Mouse (Mus musculus): ENCODE results near the gene Cwh43.

Gene Cwh43

DNA sequence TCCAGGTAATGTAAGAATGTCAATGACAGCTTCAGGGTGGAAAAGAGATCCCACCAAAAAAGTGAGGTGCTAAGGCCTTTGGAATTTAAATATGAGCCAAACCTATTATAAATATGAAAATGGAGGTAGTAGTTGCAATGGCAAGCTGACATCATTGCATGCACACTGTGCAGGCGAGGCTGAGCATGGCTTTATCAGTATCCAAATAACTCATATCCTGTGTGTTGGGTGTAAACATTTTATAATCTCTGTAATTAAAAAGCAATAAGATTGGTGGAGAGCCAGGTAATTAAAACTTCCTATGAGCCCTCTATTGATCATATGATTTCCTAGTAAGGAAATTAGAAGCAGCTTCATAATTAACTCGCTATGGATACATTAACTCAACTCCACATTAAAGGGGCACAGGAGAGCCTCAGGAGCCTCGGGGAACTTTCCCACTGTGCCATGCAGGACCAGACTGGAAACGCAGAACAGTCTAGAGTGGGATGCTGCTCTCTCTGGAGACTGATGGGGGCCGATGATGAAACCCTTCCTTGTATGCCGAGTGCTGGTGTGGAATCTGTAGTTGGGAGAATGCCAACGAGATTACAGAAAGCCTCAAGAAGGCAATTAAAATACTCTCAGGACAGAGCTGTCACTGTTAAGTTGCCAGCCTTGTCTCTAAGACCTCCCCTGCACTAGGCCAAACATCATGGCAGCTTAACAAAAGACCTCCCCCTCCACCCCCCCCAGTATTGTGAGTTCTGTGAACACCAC, 5.9 kb upstream of the Cwh43 start:
- no peak for DNase-seq (ENCODE audit: low spot score)

DNA sequence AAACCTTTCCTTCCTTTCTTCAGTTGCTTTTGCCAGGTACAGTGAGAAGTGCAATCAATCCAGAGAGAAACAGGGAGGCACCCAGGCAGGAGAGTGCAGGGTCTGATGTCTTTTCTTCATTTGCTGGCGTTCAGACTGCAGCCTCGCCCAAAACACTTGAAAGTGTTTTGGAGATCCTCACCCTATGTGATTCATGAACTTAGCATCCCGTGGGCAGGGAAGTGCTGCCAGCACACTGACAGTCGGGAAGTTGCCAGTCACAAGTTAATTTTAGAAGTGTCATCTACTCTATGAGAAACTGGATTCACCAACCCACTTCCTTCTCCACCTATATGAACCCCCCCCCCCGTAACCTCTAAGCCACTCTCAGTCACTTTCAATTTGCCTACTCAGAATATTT, 4.5 kb upstream of the Cwh43 start:
- no peak for DNase-seq (ENCODE audit: low spot score)

DNA sequence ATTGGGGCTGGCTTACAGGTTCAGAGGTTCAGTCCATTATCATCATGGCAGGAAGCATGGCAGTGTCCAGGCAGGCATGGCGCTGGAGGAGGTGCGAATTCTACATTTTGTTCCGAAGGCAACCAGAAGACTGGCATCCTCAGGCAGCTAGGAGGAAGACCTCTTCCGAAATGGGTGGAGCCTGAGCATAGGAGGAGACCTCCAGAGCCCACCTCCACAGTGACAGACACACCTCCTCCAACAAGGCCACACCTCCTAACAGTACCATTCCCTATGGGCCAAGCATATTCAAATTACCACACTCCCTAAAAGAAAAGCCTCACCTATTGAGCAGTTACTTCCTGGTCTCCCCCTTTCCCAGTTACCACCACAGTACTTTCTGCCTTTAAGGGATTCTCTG, 3.0 kb upstream of the Cwh43 start:
- DNase-seq (ENCODE audit: low spot score) = no peak

DNA sequence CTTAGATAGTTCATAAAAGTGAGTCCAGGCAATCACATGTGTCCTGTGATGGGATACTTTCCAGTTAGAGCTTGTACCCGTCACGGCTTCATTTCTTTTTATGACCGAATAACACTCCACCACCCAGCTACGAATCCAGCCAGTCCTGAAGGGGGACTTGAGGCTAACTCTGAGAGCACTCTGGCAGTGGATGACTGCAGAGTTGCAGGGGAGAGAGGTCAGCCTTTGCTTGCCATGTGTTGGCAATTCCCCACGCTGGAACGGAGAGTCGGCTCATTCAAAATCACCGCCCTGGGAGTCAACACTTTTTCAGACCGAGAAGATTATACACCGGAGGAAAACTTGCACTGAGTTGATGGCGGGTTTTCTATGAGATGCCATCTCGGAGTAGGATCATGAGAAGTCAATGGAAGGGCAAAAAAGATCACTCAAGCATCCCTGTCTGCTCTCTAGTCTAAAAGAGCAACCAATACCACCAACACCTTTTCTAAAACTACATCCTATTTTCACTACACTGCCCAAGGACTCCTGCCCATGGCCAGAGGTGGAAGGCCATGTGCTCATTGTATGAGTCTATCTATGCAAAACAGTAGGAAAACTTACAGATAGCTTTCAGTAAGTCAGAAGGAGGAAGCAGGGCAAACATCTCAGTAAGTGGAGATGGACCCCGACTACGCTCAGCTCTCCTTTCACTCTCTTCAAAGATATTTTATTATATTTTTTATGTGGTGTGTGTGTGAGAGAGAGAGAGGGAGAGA, 2.4 kb upstream of the Cwh43 start:
- DNase-seq (ENCODE audit: low spot score) = no peak

DNA sequence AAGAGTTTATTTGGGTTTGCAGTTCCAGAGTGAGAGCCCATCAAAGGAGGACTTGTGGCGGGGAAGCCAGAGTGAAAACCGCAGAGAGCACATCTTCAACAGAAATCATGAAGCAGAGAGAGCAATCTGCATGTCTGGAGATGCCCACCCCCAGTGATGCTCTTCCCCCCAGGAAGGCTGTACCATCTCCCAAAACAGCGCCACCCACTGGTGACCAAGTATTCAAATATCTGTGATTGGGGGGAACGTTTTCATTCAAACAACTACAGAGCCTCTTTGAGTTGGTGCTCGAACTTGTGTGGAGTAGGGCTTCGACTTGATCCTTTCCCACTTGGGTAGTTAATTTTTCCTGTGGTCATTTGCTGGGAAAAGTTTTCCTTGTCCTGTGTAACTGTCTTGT, 1.1 kb upstream of the Cwh43 start:
- DNase-seq (ENCODE audit: low spot score) = no peak

DNA sequence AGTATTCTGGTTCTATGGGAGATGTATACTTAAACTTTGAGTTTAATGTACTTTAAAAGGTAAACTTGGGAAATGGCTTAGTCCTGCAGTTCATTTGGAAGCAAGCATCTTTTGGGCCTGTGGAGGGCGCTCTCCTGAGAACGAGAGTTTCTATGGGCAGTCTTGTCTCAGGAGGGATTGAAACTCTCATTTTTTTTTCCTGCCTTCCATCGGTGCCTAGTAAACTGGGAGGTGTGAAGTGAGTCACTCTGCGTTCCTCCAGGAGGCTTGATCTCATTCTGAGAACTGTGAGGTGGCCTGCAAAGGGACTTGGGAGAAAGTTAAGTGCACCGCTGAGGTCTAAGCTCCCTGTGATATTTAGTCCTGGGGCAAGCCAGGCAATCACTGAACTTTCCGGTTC, 986 bp downstream of the Cwh43 start:
- no peak for DNase-seq (ENCODE audit: low spot score)

DNA sequence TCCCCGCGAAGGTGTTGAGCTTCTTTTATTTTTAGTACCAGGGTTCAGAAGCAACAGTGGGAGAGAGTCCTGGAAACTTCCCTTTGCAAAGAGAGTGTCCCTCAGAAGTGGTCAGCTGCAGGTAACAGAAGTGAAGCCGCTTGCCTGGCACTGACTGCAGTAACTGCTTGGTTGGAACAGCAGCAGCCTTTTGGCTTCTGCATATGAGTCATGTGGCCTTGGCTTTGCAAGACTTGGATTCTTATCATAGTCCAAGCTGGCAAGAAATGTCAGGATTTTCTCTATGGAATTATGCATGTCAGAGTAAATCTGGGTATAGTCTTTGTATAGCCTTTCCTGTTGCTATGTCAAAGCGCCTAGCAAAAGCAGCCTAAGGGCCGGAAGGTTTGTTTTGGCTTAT, 4.1 kb downstream of the Cwh43 start:
- no peak for DNase-seq (ENCODE audit: low spot score)

DNA sequence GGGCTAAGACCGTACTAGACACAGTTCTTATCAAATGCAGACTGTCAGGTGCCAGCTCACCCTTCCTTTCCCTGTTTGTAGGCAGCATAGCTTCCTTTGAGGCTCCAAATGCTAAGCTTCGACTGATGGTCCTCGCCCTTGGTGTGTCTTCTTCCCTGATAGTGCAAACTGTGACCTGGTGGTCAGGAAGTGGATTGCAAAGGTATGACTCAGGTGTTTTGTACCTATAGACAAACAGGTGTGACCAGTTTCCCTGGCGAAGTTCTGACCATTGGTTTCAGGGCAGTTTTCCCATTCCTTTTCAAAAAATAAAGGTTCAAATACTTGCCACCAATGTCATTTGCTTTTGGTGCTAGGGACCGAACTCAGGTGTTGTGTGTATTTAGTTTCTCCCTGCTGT, 5.9 kb downstream of the Cwh43 start:
- DNase-seq (ENCODE audit: low spot score) = no peak

DNA sequence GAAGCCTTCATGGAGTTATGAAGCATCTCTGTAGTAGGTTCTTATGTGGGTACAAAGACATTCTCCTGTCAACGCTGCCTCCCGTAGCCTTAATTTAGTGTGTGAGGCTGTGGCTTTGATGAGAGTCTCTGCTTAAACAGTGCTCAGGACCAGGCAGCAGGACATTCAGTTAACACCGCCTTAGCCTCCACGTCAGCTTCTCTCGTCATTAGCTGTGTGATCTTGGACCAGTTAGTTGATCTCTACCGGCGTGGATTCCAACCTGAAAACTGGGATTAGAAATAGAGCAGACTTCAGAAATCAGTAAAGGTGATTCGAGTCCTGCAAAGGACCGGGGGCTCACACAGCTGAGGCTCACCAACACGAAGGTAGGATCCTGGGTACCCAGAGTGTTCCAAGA, 8.3 kb downstream of the Cwh43 start:
- DNase-seq (ENCODE audit: low spot score) = no peak

DNA sequence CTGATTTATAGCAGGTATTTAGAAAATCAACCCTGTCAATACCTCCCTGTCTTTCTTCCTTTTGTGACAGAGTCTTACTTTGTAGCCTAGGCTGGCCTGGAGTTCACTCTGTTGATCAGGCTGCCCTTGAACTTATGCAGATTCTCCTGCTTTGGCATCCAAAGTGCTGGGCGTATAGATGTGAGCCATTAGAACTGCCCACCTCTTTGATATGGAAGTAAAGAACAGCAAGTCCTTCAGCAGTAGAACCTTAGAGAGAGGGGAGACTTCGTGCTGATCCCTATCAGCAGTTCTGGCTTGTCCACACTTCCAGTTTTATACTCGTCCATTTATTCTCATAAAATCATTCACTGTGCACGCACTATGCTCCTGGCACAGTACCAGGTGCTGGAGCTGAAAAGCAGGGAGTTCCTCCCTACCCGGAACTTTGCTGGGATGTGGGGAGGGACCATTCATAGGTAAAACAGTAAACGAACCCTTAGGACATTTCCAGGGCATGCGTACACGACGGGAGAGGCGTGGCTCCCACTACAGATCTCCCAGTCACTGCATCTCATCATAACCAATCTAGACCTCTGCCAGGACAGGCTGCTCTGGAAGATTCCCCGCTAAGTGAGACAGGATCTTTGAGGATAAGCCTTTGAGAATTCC, 13.3 kb downstream of the Cwh43 start:
- DNase-seq (ENCODE audit: low spot score) = no peak

DNA sequence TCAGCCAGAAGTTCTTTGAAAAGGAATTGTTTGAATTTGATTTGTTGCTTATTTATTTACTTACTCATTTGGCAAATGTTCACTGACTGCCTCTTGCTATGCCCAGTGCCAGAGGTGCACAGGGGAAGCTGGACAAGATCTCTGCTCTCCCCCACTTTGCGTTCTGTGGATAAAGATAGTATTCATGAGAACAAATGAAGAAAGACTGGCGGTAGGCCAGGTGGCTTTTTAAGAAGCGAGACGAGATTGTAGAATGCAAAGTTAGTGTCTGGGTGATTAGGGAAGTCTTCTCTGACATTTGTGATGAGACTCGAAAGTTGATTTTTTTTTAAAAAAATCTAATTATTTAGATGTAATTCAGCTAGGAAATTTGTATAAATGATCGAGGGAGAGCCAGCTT, 20.9 kb downstream of the Cwh43 start:
- DNase-seq (ENCODE audit: low spot score) = no peak

DNA sequence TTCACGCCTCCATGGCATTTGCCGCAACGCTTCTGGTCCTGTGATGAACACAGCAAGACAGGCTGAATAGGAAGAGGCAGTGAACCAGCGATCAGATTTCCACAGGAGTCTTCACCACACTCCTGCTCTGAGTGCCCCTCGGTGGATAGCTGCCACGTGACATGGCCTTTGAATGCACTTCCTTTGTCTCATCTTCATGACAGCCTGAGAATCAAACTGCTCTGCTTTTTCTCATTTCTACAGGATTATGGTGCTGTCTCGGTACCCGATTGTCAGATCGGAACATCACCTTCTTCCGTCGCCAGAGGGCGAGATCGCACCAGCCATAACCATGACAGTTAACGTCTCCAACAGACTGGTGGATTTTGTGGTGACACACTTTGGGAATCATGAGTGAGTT, 25.7 kb downstream of the Cwh43 start:
- peak; percentile 87 for DNase-seq (ENCODE audit: low spot score)

DNA sequence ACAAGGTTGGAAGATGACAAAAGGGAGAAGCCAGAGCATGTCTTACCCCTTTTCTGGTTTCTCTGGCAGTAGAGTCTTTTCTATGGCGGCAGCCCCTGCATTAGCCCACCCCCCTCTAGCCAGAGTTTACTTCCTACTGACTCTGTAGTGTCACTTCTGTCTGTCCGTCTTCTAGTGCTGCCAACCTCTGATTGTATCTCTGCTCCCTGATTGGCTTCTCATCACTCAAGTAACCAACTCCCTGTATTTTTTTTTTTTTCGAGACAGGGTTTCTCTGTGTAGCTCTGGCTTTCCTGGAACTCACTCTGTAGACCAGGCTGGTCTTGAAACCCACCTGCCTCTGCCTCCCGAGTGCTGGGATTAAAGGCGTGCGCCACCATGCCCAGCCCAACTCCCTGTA, 26.9 kb downstream of the Cwh43 start:
- no peak for DNase-seq (ENCODE audit: low spot score)

DNA sequence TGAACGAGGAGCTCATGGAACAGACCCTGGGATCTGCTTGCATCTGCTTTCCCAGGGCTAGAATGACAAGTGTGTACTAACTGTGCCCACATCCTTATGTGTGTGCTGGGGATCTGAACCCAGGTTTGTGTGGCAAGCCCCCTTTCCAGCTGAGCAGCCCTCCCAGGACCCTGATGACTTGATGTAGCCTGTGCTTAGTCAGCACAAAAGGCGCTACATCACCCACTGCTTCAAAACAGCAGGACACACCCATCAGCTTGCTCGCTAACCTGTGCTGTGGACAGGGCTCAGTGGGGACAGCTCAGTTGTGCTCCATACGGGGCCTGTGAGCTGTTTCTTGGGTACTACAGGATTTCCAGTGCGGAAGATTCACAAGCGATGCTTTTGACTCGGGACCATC, 28.9 kb downstream of the Cwh43 start:
- DNase-seq (ENCODE audit: low spot score) = no peak

DNA sequence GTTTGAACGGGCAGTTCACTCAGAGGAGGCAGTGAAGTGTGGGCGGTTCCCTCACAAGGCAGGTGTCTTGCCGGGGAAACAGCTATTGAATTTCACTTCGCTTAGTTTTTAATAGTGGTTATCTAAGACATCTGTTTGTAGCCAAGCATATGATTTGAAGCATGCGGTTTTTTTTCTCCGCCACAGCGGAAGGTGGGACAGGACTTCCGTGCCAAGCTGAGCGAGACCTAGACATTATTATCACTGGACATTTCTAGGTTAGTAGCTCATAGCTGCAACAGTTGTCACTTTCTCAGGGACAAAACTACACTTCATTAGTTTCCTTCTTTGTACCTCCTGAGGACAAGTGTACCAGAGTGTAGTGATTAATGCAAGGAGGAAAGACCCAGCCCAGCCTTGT, 36.3 kb downstream of the Cwh43 start:
- DNase-seq (ENCODE audit: low spot score) = no peak

DNA sequence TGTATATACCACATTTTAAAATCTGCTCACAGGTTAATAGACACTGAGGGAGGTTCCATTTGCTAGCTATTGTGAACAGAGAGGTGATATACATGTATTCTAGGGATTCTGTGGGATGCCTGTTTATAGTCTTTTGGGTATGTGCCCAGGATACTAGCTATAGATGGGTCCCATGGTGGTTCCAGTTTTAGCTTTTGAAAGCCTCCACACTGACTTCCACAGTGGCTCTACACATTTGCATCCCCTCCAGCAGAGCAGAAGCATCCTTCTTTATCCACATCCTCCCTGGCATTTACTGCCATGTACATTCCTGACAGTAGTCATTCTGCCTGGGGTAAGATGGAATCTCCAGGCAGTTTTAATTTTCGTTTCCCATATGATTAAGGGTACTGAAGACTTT, 44.4 kb downstream of the Cwh43 start:
- DNase-seq (ENCODE audit: low spot score) = no peak

DNA sequence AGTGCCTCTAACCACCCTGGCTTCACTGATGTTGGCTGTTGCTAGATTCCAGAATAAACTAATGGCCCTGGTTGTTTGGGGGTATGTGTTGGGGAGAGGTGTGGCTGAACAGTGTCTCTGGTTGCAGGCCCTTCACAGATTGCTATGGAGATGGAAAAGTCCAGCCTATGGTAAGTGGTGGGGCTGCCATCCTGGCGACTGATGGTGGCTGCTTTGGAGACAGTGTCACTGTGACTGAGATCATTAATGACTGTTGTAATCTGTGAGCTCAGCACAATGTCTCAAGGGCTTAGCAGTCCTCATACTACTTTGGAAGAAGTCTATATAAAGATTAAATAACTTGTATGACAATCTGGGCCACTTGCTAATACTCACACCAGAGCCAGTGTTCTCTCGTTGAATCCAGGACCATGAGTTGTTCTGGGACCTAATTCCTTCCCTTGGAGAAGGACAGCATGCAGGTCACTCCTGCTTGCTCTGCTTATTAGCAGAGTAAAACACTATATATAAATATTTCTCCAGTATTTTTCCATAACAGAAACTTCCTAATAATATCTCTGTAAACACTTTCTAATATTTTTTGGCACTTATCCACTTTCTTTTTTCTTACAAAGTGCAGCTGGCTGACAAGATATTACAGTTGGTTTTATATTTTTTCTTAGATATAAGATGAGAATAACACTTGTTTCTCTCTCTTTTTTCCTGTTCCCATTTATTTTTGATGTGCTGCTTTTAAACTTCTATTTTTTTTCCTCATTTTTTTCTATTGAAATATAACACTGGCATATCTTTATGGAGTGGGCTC, 48.8 kb downstream of the Cwh43 start:
- DNase-seq (ENCODE audit: low spot score) = no peak

DNA sequence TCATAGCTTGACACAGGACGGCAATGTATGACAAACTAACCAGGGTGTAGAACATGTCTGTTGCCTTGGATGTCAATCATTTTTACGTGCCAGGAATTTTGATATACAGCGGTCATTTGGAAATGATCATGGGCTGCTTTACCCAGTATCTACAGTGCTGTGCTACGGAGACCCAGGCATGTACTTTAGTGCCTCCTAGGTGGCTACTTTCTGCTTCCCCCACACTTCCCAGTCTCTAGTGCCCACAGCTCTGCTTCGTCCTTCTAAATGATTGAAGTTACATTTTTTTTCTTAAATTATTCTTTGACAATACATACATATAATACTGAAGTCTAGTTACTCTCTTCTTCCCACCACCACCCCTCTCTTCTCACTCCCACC, 49.4 kb downstream of the Cwh43 start:
- DNase-seq (ENCODE audit: low spot score) = no peak

DNA sequence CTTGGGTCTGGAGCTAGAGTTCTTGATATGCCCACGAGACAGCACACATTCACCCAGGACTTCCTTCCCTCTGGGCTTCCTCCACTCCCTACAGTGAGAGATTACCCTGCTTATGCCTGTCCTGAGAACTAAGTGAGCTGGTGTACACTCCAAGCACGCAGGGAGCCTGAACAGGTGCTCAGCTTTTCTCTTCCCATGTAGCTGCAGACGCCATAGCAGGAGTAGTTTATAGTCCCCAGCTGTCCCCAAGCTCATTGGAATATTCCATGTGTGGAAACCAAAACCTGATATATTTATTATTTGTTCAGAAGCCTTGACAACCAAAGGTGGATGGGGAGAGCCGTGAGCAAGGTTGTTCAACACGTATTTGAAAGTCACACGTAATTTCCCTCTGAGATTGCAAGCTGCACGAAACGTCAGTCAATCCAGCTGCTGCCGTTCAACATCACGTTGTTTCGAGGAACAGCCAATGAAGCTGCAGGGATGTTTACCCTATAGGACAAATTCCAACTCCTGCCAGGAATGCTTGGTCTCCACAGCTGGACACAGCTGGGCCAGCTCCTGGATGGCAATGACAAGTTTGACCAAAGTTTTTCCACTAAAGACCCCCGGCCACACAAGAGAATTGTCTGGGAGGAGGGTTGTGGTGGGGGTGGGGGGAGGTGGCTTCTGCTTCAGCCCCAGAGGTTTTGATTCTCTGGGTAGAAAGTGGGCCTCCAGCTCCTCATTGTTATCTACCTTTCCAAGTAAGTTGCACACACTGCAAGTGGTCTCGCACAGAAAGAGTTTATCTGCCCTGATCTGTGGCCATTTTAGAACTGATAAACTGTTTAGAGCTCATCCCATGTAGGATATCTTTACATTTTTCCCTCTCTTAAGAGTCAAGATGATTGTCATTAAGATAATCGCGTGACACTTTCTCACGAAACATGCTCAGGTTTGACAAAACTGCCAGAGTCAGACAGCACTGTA, 62.9 kb downstream of the Cwh43 start:
- DNase-seq (ENCODE audit: low spot score) = no peak

DNA sequence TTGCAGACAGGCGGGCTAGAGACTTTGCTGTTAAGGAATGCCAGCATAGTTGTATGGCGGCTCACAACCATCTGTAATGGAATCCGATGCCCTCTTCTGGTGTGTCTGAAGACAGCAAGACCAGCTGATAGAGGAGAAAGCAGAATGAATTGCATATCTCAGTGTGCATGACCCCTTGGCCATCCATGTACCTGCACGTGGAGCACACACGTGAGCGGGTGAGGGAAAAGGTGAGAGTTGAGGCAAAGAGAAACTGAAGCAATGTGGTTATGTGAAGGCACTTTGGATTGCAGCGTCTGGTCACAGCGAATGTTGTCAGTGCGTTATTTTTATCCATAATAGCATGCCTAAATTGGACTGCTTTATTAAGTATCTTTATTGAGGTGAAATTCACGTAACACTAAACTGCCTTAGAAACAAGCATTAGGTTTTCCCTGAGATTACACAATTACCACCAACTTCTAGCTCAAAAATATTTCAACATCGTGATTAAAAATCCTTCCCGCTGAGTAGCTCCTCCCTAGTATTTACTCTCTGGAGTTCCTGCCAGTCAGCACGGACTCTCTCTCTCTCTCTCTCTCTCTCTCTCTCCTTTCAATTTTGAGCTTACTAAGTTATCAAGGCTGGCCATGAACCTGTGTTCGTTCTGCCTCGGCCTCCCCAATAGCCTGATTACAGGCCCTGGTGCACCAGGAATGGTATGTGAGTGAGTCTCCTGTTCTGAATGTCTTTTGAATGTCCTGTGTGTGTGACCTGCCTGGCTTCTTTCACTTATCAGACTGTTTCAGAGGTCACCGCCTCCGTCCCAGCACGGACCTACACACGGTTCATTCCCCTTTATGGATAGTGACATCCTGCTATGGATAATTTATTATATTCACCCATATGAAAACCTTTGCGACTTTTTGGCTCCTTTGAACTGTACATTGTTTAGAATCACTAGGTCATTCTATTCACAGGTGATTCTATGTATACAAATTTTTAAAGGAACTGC, 68.8 kb downstream of the Cwh43 start:
- no peak for DNase-seq (ENCODE audit: low spot score)

Data from embryo, embryonic 10.5 days (tissue).